ENCODE assay signal across 23 mouse cellular contexts in the genomic region with DNA sequence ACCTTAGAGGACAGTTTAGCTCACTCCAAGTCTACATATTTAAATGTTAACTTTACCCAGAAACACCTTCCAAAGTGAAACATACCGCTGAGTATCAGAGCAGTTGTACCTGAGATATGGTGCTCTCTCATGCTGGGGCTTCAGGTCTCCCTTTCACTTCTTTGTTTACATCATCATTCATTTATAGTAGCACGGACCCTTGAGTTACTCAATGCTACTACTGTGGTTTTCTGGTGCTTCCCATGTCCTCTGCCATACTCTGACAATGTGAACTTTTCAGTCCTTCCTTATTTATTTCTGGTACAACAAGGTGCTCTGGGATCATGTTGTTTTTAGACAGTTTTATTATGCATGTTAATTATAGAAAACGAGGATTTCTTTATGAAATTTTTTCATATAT. TPM values are rescaled to one million over a fixed set of nuclear protein-coding genes. Genes with fewer than 3 reads are reported as not detected.
"Had no signal": no experiment of that assay in that cellular context is flagged by ENCODE, and none has a peak within 500 bp of the region (broad histone marks: within the 10 kb centered on the region; RNA-seq: fewer than 3 reads in every experiment).

No protein-coding gene starts in this region.

- H3K4me3 ChIP-seq: liver, embryonic 15.5 days; lung, embryonic 15.5 days; megakaryocyte, embryonic 14.5 days; midbrain, embryonic 10.5 days; midbrain, embryonic 12.5 days; myocyte; neural tube, embryonic 13.5 days; neural tube, embryonic 15.5 days had no signal

- H3K4me1 ChIP-seq: liver, embryonic 15.5 days; neural tube, embryonic 13.5 days; neural tube, embryonic 15.5 days had no signal

- H3K27me3 ChIP-seq: liver, embryonic 15.5 days; lung, embryonic 15.5 days; megakaryocyte, embryonic 14.5 days; midbrain, embryonic 12.5 days; neural tube, embryonic 13.5 days; neural tube, embryonic 15.5 days had no signal

- H3K27ac ChIP-seq: liver, embryonic 15.5 days; lung, embryonic 15.5 days; macrophage; midbrain, embryonic 10.5 days; midbrain, embryonic 12.5 days; neural tube, embryonic 13.5 days; neural tube, embryonic 15.5 days had no signal

- ATAC-seq: liver, postnatal 0 days; midbrain, embryonic 16.5 days had no signal

- DNase-seq: liver, postnatal 0 days; lung, adult 2 months; lung, postnatal 14 days; lung, postnatal 36 days; midbrain, embryonic 14.5 days; retina, postnatal 1 day; right cerebral cortex, adult 18-20 months; right cerebral cortex, postnatal 25 days; right cerebral cortex, postnatal 4 days; spleen, adult 18-20 months; thymus, adult 18-20 months; thymus, postnatal 14 days; thymus, postnatal 36 days had no signal

RNA-seq across cellular contexts. Expression of a gene that starts 25.2 kb away (rescaled TPM):
- polyA plus RNA-seq: macrophage had no signal
